Mouse (Mus musculus): ENCODE results near the gene Sec16b.

DNA sequence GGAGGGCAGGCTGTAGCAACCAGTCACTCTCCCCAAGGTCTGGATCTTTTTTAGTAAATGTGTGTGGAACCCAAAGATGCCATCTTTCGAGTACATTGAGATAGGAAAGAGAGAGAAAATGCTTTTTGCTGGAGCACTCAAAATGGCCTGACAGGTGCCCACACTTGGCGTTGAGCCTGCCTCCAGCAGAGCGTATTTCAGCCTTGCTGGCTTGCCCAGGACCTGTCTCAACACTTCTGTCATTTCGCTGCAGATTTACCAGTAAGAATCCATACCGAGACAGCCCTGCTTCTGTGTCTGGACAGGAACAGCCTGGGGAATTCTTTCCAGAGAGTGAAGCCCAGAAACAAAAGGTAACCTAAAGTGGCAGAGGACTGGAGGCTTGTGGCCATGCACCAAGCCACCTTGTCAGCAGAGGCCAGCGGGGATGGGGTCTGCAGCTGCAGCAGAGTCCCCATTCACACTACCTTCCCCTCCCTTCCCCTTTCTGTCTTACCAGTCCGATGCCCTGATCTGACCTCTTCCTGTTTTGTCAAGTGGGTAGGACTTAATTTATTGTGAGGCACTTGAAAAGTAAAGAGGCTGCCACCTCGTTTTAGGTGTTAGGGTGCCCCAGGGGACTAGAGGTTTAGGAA lies 26.4 kb downstream of the Sec16b start:
- TF ChIP-seq CTCF (IDR thresholded peaks at IDR 0.05; ENCODE audit: borderline replicate concordance, control insufficient read depth, extremely low read depth, insufficient read depth, low read length, poor library complexity), result no peak
- no peak for TF ChIP-seq POLR2A (IDR thresholded peaks at IDR 0.05; ENCODE audit: control insufficient read depth, extremely low read depth, insufficient read depth, low read length, poor library complexity)
